Mouse (Mus musculus) kidney, embryonic 15.5 days (tissue): ENCODE data around the gene Scgb2b21. TPM values are rescaled to one million over a fixed set of nuclear protein-coding genes. Genes with fewer than 3 reads are reported as not detected.
"Not testable (repeated sequence)": the region's sequence is repeated elsewhere in the genome, so short reads cannot be mapped to it uniquely, and the experiment has no call there.

Source experiments
- ATAC-seq: fragments of 200-750 bp; cut with Nextera tagmentation; replicated peaks from 2 replicates; pipeline ENCODE4 v1.8.0; 2017; ENCODE audit warnings: moderate TSS enrichment; ENCODE audit not compliant: low FRiP score
- H3K27ac ChIP-seq: fragments of 300-500 bp; sonication (generic); 2 replicates; pipeline ENCODE4 v1.5.1; 2015; ENCODE audit warnings: mild to moderate bottlenecking, inconsistent platforms
- H3K27me3 ChIP-seq: fragments of 300-500 bp; sonication (generic); 2 replicates; pipeline ENCODE4 v1.6.1; 2015; ENCODE audit warnings: inconsistent platforms
- H3K36me3 ChIP-seq: fragments of 300-500 bp; sonication (generic); 2 replicates; pipeline ENCODE4 v1.6.1; 2015; ENCODE audit warnings: inconsistent platforms
- H3K4me1 ChIP-seq: fragments of 300-500 bp; sonication (generic); 2 replicates; pipeline ENCODE4 v1.6.1; 2015; ENCODE audit warnings: inconsistent platforms
- H3K4me2 ChIP-seq: fragments of 300-500 bp; sonication (generic); 2 replicates; pipeline ENCODE4 v1.6.1; 2015; ENCODE audit warnings: moderate library complexity, mild to moderate bottlenecking, inconsistent platforms
- H3K4me3 ChIP-seq: fragments of 300-500 bp; sonication (generic); replicated peaks from 2 replicates; pipeline ENCODE4 v1.5.1; 2015; ENCODE audit warnings: mild to moderate bottlenecking, inconsistent platforms
- H3K9ac ChIP-seq: fragments of 300-500 bp; sonication (generic); 2 replicates; pipeline ENCODE4 v1.6.1; 2015; ENCODE audit warnings: mild to moderate bottlenecking, inconsistent platforms
- H3K9me3 ChIP-seq: fragments of 300-500 bp; sonication (generic); replicated peaks from 2 replicates; pipeline ENCODE4 v1.6.1; 2016; ENCODE audit warnings: inconsistent platforms
- WGBS: fragments of 180-500 bp; shearing (Covaris S2); methylation state at CpG from one replicate; pipeline ENCODE4 v1.1.7; 2015; ENCODE audit warnings: mixed read lengths; 5-methylcytosine and 5-hydroxymethylcytosine counted together
- polyA plus RNA-seq: library from polyadenylated mRNA; unstranded; fragments of >200 nt; fragmentation: Nextera tagmentation; extraction: Ambion mirVana; gene quantifications from 2 replicates; pipeline ENCODE4 v1.2.1, GENCODE M21; 2015

Scgb2b21 gene
- polyA plus RNA-seq, result not detected in 2 replicates

- H3K9ac ChIP-seq, result no peak within 1 kb of the TSS
- no peak for ATAC-seq
Observed at GRCm38 (mm10) chr7:33520358-33520757, at the start of gene Scgb2b21. TSS of gene Scgb2b21 (minus strand) at chr7:33520458.

GRCm38 (mm10) chr7:33543420-33543819 lies 23.2 kb upstream of the Scgb2b21 start:
- 89% methylated on average over 12 of the region's 12 CpGs for WGBS

More at GRCm38 (mm10) chr7:33520358-33520757, at the start of gene Scgb2b21:
- Histone ChIP-seq H3K36me3 (no peaks in the 10 kb centered on the region), H3K9me3 (peaks cover 16% of the 10 kb centered on the region), H3K4me2 (no peak within 1 kb of the TSS), H3K27ac (no peak within 1 kb of the TSS), H3K27me3 (no peaks in the 10 kb centered on the region), H3K4me1 (no peaks in the 10 kb centered on the region), H3K4me3 (no peak within 1 kb of the TSS)

More at GRCm38 (mm10) chr7:33543420-33543819, 23.2 kb upstream of the Scgb2b21 start:
- ATAC-seq, H3K4me2 ChIP-seq, H3K4me1 ChIP-seq, H3K9me3 ChIP-seq, H3K4me3 ChIP-seq, H3K9ac ChIP-seq, H3K36me3 ChIP-seq, H3K27ac ChIP-seq, H3K27me3 ChIP-seq: not testable (repeated sequence)

Other genes starting within 250 kb of the Scgb2b21 start
- not detected in 2 replicates for gene Scgb2b19, start 240.1 kb downstream of the Scgb2b21 start, polyA plus RNA-seq
- not detected in 2 replicates for gene Scgb1b19, start 233.2 kb downstream of the Scgb2b21 start, polyA plus RNA-seq
- gene Scgb2b20, start 154.1 kb downstream of the Scgb2b21 start, polyA plus RNA-seq, result not detected in 2 replicates
- not detected in 2 replicates for gene Scgb1b20, start 147.2 kb downstream of the Scgb2b21 start, polyA plus RNA-seq
- gene Scgb2b24, start 218.9 kb upstream of the Scgb2b21 start, polyA plus RNA-seq, result not detected in 2 replicates
- not detected in 2 replicates for gene Scgb1b24, start 223.3 kb upstream of the Scgb2b21 start, polyA plus RNA-seq